Mouse (Mus musculus) lung, postnatal 0 days (tissue): ENCODE data around the gene Mvb12b. TPM values are rescaled to one million over a fixed set of nuclear protein-coding genes. Genes with fewer than 3 reads are reported as not detected.

Experiments used
- ATAC-seq: fragments of 200-750 bp; cut with Nextera tagmentation; 2 replicates; pipeline ENCODE4 v1.8.0; 2017; ENCODE audit warnings: moderate library complexity
- DNase-seq: peaks from one replicate; pipeline ENCODE4 v3.0.0-alpha.2; 2016; ENCODE audit warnings: low spot score
- H3K27ac ChIP-seq: fragments of 300-500 bp; sonication (generic); 2 replicates; pipeline ENCODE4 v1.5.1; 2014; ENCODE audit warnings: antibody characterized with exemption, mild to moderate bottlenecking, low read length, mixed read lengths
- H3K27me3 ChIP-seq: fragments of 300-500 bp; sonication (generic); replicated peaks from 2 replicates; pipeline ENCODE4 v1.6.1; 2014; ENCODE audit warnings: low read length, mixed read lengths; ENCODE audit not compliant: insufficient read depth
- H3K36me3 ChIP-seq: fragments of 300-500 bp; sonication (generic); 2 replicates; pipeline ENCODE4 v1.6.1; 2014; ENCODE audit warnings: low read length, mixed read lengths; ENCODE audit not compliant: insufficient read depth
- H3K4me1 ChIP-seq: fragments of 300-500 bp; sonication (generic); 2 replicates; pipeline ENCODE4 v1.6.1; 2014; ENCODE audit warnings: antibody characterized with exemption, low read depth, low read length, mixed read lengths; ENCODE audit not compliant: insufficient read depth
- H3K4me2 ChIP-seq: fragments of 300-500 bp; sonication (generic); replicated peaks from 2 replicates; pipeline ENCODE4 v1.6.1; 2014; ENCODE audit warnings: low read depth, mild to moderate bottlenecking, low read length, moderate library complexity, mixed read lengths
- H3K4me3 ChIP-seq: fragments of 300-500 bp; sonication (generic); 2 replicates; pipeline ENCODE4 v1.5.1; 2014; ENCODE audit warnings: low read depth, low read length
- H3K9ac ChIP-seq: fragments of 300-500 bp; sonication (generic); replicated peaks from 2 replicates; pipeline ENCODE4 v1.6.1; 2014; ENCODE audit warnings: low read depth, mild to moderate bottlenecking
- H3K9me3 ChIP-seq: fragments of 300-500 bp; sonication (generic); 2 replicates; pipeline ENCODE4 v1.6.1; 2016; ENCODE audit warnings: low read length, mixed read lengths
- CTCF ChIP-seq: IDR thresholded peaks from 2 replicates; pipeline ENCODE4 v1.5.1; 2016; ENCODE audit warnings: antibody characterized with exemption, mild to moderate bottlenecking
- EP300 ChIP-seq: IDR thresholded peaks from 2 replicates; pipeline ENCODE4 v1.6.1; 2016; ENCODE audit warnings: antibody characterized with exemption, mild to moderate bottlenecking, control low read depth
- WGBS: fragments of 180-500 bp; shearing (Covaris S2); extraction: QIAGEN DNeasy Blood & Tissue Kit; methylation state at CpG from one replicate; pipeline ENCODE4 v1.1.7; 2014; 5-methylcytosine and 5-hydroxymethylcytosine counted together
- polyA plus RNA-seq: library from polyadenylated mRNA; unstranded; fragments of >200 nt; fragmentation: Nextera tagmentation; extraction: Ambion mirVana; gene quantifications from 2 replicates; pipeline ENCODE4 v1.2.1, GENCODE M21; 2015

Gene Mvb12b
- polyA plus RNA-seq, 1 experiment from 2014 or later = 21.3 TPM

DNA sequence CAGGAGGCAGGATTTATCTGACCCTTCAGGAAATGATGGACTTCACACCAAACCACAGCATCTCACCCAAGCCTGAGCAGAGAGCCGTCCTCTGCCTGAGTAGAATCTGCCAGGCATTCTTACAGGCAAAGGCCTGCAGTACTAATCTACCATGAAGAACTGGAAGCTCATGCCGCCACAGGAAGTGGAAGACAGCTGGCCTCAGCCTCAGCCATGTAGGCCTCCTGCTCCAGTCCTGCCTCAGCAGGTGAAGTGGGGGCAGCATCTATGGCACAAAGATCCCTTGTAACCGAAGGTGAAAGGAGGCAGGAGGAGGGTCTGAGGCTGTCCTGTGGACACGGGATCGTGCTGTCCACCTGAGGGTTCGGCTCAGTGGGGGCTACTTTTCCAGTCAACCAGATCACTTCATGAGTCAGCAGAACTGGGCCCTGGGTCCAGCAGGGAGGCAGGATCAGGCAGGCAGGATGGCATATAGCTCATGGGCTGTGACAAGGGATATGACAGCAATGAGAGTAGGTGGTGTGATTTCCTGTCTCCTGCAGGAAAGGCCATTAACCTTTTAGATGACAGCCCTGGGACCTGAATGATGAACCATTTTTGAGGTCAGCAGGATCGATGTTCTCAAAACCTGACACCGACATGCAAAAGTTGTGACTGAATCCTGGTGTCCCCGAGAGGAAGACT lies 69.9 kb downstream of the Mvb12b start:
- peaks cover 9% of the 10 kb centered on the region; the same call in 1 of the 2 replicates for H3K36me3 ChIP-seq
- no peak for DNase-seq
- TF ChIP-seq EP300 = no peak
- no peak for TF ChIP-seq CTCF
- H3K9ac ChIP-seq = no peak overlapping the region
- no peaks in the 10 kb centered on the region for H3K9me3 ChIP-seq
- no peaks in the 10 kb centered on the region for H3K4me1 ChIP-seq
- H3K27ac ChIP-seq = no peak overlapping the region
- no peaks in the 10 kb centered on the region for H3K27me3 ChIP-seq
- H3K4me2 ChIP-seq = no peak overlapping the region
- H3K4me3 ChIP-seq = no peak overlapping the region
- whole genome bisulfite sequencing = 69% methylated on average over 9 of the region's 9 CpGs
- no peak for ATAC-seq

DNA sequence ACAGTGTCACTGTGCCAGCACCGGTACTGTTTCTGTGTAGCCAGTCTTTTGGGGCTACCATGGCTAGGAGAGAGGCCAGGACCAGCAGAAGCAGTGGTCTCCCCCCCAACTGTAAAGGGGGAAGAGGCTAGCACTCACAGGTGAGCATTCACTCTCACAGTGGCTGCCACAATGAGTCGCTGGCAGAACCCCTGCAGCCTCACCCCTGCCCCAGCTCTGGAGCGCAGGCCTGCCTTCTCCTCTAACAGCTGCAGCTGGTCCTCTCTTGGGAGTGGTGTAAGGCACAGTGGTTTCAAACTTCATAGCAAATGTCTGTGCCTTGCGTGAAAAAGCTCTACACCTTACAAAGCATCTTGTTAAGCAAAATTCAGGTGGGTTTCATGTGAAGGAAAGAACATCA lies 70.7 kb downstream of the Mvb12b start:
- no peaks in the 10 kb centered on the region for H3K9me3 ChIP-seq
- H3K27ac ChIP-seq = no peak overlapping the region
- TF ChIP-seq EP300 = no peak
- no peak for TF ChIP-seq CTCF
- H3K4me1 ChIP-seq = no peaks in the 10 kb centered on the region
- H3K36me3 ChIP-seq = peaks cover 9% of the 10 kb centered on the region; the same call in 1 of the 2 replicates
- ATAC-seq = no peak
- H3K9ac ChIP-seq = no peak overlapping the region
- no peak for DNase-seq
- no peak overlapping the region for H3K4me3 ChIP-seq
- H3K27me3 ChIP-seq = no peaks in the 10 kb centered on the region
- 81% methylated on average over 4 of the region's 4 CpGs for WGBS
- no peak overlapping the region for H3K4me2 ChIP-seq

DNA sequence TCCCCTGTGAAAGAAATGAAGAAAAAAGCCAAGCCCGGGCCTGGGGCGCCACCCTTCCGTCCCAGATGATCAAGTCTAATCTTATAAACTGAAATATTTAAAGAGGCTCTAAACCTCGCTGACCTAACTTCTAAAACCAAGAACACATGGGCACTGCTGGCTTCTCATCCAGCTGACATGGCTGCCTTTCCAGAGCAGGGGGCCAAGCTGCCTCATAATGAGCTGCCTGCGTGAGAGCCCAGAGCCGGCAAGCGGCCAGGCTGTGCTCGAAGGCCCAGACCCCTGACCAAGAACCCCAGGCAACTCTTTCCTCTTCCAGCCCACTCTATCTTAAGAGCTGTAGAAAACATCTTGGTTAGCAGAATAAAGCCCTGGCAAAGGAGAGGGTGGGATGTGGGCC lies 73.2 kb downstream of the Mvb12b start:
- Histone ChIP-seq H3K4me3 (no peak overlapping the region), H3K36me3 (peaks cover 9% of the 10 kb centered on the region; the same call in 1 of the 2 replicates), H3K27me3 (no peaks in the 10 kb centered on the region), H3K4me1 (no peaks in the 10 kb centered on the region), H3K4me2 (no peak overlapping the region), H3K9ac (no peak overlapping the region), H3K9me3 (no peaks in the 10 kb centered on the region), H3K27ac (no peak overlapping the region)
- WGBS = 60% methylated on average over 8 of the region's 8 CpGs
- ATAC-seq (no peak), DNase-seq (no peak)
- no peak for TF ChIP-seq CTCF
- no peak for TF ChIP-seq EP300

DNA sequence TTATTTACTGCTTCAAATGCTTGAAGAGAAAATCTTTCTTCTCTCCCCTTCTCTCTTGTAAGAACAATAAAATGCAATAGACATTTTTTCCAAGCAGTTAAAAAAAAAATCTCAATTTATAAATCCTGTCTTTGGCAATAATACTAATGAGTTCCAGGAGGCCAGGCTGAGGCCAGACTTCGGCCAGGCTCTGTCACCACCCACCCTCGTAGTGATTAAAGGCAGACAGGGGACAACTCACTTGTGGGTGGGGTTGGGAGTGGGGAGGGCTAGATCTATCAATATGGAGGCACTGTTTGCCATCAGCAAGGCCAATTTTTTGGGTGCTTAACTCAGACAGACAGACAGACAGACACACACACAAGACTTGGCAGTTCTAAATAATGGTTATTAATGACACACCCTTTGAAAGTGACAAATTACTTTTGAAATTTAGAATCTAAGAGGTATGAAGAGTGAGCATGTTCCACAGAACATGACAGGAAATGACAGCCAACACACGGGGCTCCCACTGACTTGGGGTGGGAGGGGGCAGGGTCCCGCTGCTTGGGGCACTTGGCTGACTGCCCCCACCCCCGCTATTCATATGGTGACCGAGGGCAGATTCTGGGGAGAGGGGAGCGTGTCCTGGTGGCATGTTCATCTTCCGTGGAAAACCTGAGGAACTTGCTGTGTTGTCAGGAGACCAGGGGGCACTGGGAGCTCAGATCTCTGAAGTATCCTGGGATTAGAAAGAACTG lies 74.1 kb downstream of the Mvb12b start:
- Histone ChIP-seq H3K27me3 (no peaks in the 10 kb centered on the region), H3K4me2 (no peak overlapping the region), H3K36me3 (peaks cover 4% of the 10 kb centered on the region; the same call in 1 of the 2 replicates), H3K4me1 (no peaks in the 10 kb centered on the region), H3K9ac (no peak overlapping the region), H3K4me3 (no peak overlapping the region), H3K27ac (no peak overlapping the region), H3K9me3 (no peaks in the 10 kb centered on the region)
- peak; percentile 28 for DNase-seq
- TF ChIP-seq CTCF (no peak), EP300 (no peak)
- 66% methylated on average over 8 of the region's 8 CpGs for WGBS
- ATAC-seq = no peak

DNA sequence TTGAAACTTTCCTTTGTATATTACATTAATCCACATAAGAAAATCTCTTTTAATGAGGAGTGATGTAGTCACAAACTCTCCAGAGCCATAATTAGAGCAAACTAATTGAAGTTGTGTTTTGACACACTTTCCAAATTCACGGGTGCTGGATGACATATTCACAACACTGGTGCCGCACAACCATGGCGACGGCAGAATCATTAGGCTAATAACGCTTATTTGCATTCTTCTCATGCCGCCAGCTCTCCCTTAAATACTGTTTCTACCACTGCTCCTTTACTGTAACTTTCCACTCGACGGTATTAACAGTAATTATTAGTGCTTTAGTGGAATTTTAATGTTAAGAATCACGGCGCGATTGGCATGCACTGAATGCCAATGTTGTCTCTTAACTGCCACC lies 74.8 kb downstream of the Mvb12b start:
- H3K27ac ChIP-seq = no peak overlapping the region

DNA sequence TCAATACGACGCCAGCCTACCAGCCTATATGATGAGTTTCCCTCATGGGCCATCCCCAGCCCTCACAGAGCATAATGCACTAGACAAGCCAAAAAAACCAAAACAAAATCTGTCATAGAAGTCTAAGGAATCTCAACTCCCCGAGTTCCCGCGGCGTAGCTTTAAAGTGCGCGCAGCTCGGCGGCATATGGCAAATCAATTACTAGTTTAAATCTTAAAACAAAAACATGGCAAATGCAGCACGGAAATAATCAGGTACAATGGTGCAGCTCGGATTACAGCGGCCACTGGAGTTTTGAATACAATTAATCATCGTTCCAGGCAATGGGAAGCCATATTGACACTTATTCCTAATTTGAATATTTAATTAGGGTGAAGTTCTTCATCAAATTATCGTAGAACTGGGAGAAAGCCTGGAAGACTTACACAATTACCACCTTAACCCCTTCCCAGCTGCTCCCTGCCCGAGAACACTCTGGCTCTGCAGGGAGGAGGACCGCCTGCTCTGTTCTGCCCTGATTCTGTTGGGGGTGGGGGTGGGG lies 76.3 kb downstream of the Mvb12b start:
- ATAC-seq (no peak), DNase-seq (no peak)
- H3K4me1 ChIP-seq = no peaks in the 10 kb centered on the region
- no peaks in the 10 kb centered on the region for H3K27me3 ChIP-seq
- H3K4me3 ChIP-seq = no peak overlapping the region
- TF ChIP-seq EP300 = no peak
- H3K27ac ChIP-seq = no peak overlapping the region
- H3K9me3 ChIP-seq = no peaks in the 10 kb centered on the region
- no peaks in the 10 kb centered on the region for H3K36me3 ChIP-seq
- WGBS = 84% methylated on average over 17 of the region's 17 CpGs
- no peak overlapping the region for H3K4me2 ChIP-seq
- H3K9ac ChIP-seq = no peak overlapping the region

More for the DNA sequence above, 74.8 kb downstream of the Mvb12b start:
- no peaks in the 10 kb centered on the region for H3K27me3 ChIP-seq
- no peaks in the 10 kb centered on the region for H3K9me3 ChIP-seq
- no peak for ATAC-seq
- H3K4me3 ChIP-seq = no peak overlapping the region
- H3K9ac ChIP-seq = no peak overlapping the region
- H3K36me3 ChIP-seq = 0 out of 2 replicates have a peak, but pooled peaks cover 4% of the 10 kb centered on the region
- TF ChIP-seq EP300 = no peak
- no peak for DNase-seq
- H3K4me2 ChIP-seq = no peak overlapping the region
- WGBS = 79% methylated on average over 11 of the region's 11 CpGs
- no peaks in the 10 kb centered on the region for H3K4me1 ChIP-seq
